Mouse (Mus musculus): ENCODE results near the gene Zfp57.

DNA sequence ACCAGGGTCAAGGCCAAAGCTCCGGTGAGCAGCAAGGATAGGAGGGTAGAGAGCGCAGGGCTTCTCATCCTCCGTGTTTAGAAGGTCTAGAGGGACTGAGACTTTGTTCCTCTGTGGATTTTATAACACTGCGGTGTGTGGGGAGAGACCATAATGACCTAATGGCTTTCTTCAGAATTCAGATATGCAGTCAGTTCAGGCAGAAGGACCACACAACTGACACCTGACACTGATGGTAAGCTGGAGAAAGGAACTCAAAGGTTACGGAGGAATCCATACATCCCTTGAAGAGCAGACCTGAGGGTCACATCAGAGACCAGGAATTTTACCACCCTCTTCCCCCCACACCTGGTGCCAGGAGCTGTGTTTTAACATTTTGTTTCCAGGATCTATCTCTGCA, 11.5 kb upstream of the Zfp57 start, which contains the start of gene H2-M5:
- TF ChIP-seq POLR2A (IDR thresholded peaks at IDR 0.05; ENCODE audit: low read depth, low read length): no peak
- TF ChIP-seq ZNF384 (IDR thresholded peaks at IDR 0.05; ENCODE audit: low read depth, low read length): no peak
- TF ChIP-seq CTCF (conservative IDR thresholded peaks at IDR 0.05 in 1 of 2, IDR thresholded peaks at IDR 0.05 in 1 of 2; ENCODE audit: low read depth in 2 of 2, low read length in 2 of 2): no peak
- no peak for TF ChIP-seq NRF1 (IDR thresholded peaks at IDR 0.05; ENCODE audit: low read depth, low read length)
- no peak for TF ChIP-seq ZC3H11A (IDR thresholded peaks at IDR 0.05; ENCODE audit: low read depth, low read length)
- TF ChIP-seq EP300 (IDR thresholded peaks at IDR 0.05; ENCODE audit: low read length): no peak
- TF ChIP-seq POLR2AphosphoS2 (IDR thresholded peaks at IDR 0.05; ENCODE audit: low read depth, low read length): no peak
- no peak for TF ChIP-seq TCF12 (IDR thresholded peaks at IDR 0.05; ENCODE audit: low read depth, low read length)
- TF ChIP-seq MXI1 (IDR thresholded peaks at IDR 0.05; ENCODE audit: low read depth, low read length): no peak
- TF ChIP-seq MAX (IDR thresholded peaks at IDR 0.05; ENCODE audit: low read length): no peak

Data from CH12.LX (cell line).